Mouse (Mus musculus) cerebellum, postnatal 14 days (tissue): ENCODE results near the gene Gm15140.
"Not testable (repeated sequence)": the region's sequence is repeated elsewhere in the genome, so short reads cannot be mapped to it uniquely, and the experiment has no call there.

Experiments used
- DNase-seq, 2 experiments: peaks; one replicate each; pipeline ENCODE4 v3.0.0; 2021; ENCODE audit warnings: mixed read lengths in 2 of 2

Gm15140 gene

GRCm38 (mm10) chrX:154120585-154120984 lies at the start of gene Gm15140:
TSS of gene Gm15140 (minus strand) at chrX:154120685.
- DNase-seq, result not testable (repeated sequence)
